In genomic region chr13:55444286-55444936, GRCm38 (mm10) we compare ENCODE assay signal across 1 mouse cellular context.
TF ChIP-seq lines count a peak whose summit lies in the region.

No protein-coding gene starts in this region.

TF ChIP-seq in CH12.LX, 34 proteins besides CTCF, POLR2A, EP300 and RAD21 (continued from another document):
- TF ChIP-seq MEF2A (IDR thresholded peaks at IDR 0.05; ENCODE audit: borderline replicate concordance, low read depth, low read length) (0 out of 2 replicates have a peak, but pooled peaks have one; percentile 19), MYC (IDR thresholded peaks at IDR 0.05; ENCODE audit: low read depth, low read length) (peak; percentile 82), GABPA (IDR thresholded peaks at IDR 0.05; ENCODE audit: insufficient replicate concordance, low read depth, low read length) (no peak), UBTF (IDR thresholded peaks at IDR 0.05; ENCODE audit: low read depth, low read length) (no peak), MXI1 (IDR thresholded peaks at IDR 0.05; ENCODE audit: low read depth, low read length) (peak; percentile 85), HCFC1 (IDR thresholded peaks at IDR 0.05; ENCODE audit: low read depth, low read length) (peak; percentile 65), CHD2 (IDR thresholded peaks at IDR 0.05; ENCODE audit: low read length) (no peak), BHLHE40 (IDR thresholded peaks at IDR 0.05; ENCODE audit: low read depth, low read length) (peak; percentile 44), ZC3H11A (IDR thresholded peaks at IDR 0.05; ENCODE audit: low read depth, low read length) (no peak), CHD1 (IDR thresholded peaks at IDR 0.05; ENCODE audit: low read depth, low read length) (no peak), TBP (conservative IDR thresholded peaks at IDR 0.05; ENCODE audit: low read depth, low read length) (peak; percentile 81; the same call in 1 of the 2 replicates), ZMIZ1 (IDR thresholded peaks at IDR 0.05; ENCODE audit: low read depth, low read length) (peak; percentile 75; the same call in 1 of the 2 replicates), ZKSCAN1 (IDR thresholded peaks at IDR 0.05; ENCODE audit: borderline replicate concordance, low read depth, low read length) (no peak), NELFE (IDR thresholded peaks at IDR 0.05; ENCODE audit: low read depth, low read length) (peak; percentile 90), KAT2A (IDR thresholded peaks at IDR 0.05; ENCODE audit: insufficient replicate concordance, low read length) (0 out of 2 replicates have a peak, but pooled peaks have one; percentile 51), JUND (conservative IDR thresholded peaks at IDR 0.05; ENCODE audit: low read depth, low read length) (no peak), E2F4 (IDR thresholded peaks at IDR 0.05; ENCODE audit: insufficient replicate concordance, low read depth, low read length) (no peak), SMC3 (IDR thresholded peaks at IDR 0.05; ENCODE audit: low read depth, low read length) (no peak), MAZ (IDR thresholded peaks at IDR 0.05; ENCODE audit: low read depth, low read length) (peak; percentile 89), POLR2AphosphoS2 (IDR thresholded peaks at IDR 0.05; ENCODE audit: low read depth, low read length) (peak; percentile 83; the same call in 1 of the 2 replicates), ELF1 (IDR thresholded peaks at IDR 0.05; ENCODE audit: low read depth, low read length) (peak; percentile 54; the same call in 1 of the 2 replicates), IRF4 (IDR thresholded peaks at IDR 0.05; ENCODE audit: low read depth, low read length) (peak; percentile 27; the same call in 1 of the 2 replicates), MAX (IDR thresholded peaks at IDR 0.05; ENCODE audit: low read length) (peak; percentile 86), PAX5 (IDR thresholded peaks at IDR 0.05; ENCODE audit: low read length) (no peak), NRF1 (IDR thresholded peaks at IDR 0.05; ENCODE audit: low read depth, low read length) (no peak), RCOR1 (conservative IDR thresholded peaks at IDR 0.05; ENCODE audit: low read depth, low read length) (0 out of 2 replicates have a peak, but pooled peaks have one; percentile 35), SIN3A (IDR thresholded peaks at IDR 0.05; ENCODE audit: low read length) (peak; percentile 96), ZNF384 (IDR thresholded peaks at IDR 0.05; ENCODE audit: low read depth, low read length) (no peak)
TF ChIP-seq in CH12.LX: peak in this region for 18.
